Mouse (Mus musculus): ENCODE measurements around the gene Gm26620. TPM values are rescaled to one million over a fixed set of nuclear protein-coding genes. Genes with fewer than 3 reads are reported as not detected.

The Gm26620 gene
- polyA plus RNA-seq, 1 experiment from 2014 or later = 1.4 TPM

GRCm38 (mm10) chr1:170871961-170872360 is 12.9 kb upstream of the Gm26620 start:
- H3K9ac ChIP-seq (ENCODE audit: low read length) = no peak overlapping the region
- 92% methylated on average over 2 of the region's 2 CpGs for WGBS
- no peak for ATAC-seq (ENCODE audit: low FRiP score, low TSS enrichment)
- no peak overlapping the region for H3K27ac ChIP-seq (replicated peaks)
- H3K4me3 ChIP-seq (ENCODE audit: low read depth, low read length) = no peak overlapping the region
- no peaks in the 10 kb centered on the region for H3K36me3 ChIP-seq (ENCODE audit: control insufficient read depth, insufficient read depth, low read length)
- no peaks in the 10 kb centered on the region for H3K27me3 ChIP-seq (ENCODE audit: control insufficient read depth, insufficient read depth, low read length)
- no peaks in the 10 kb centered on the region for H3K9me3 ChIP-seq (ENCODE audit: control insufficient read depth, low read length)
- H3K4me1 ChIP-seq (replicated peaks; ENCODE audit: control insufficient read depth, insufficient read depth) = no peaks in the 10 kb centered on the region
- no peak for DNase-seq (ENCODE audit: low spot score)
- H3K4me2 ChIP-seq (replicated peaks; ENCODE audit: low read depth) = no peak overlapping the region
- peak; percentile 20; the same call in 1 of the 2 replicates for TF ChIP-seq CTCF (IDR thresholded peaks at IDR 0.05; ENCODE audit: low read depth)
- TF ChIP-seq EP300 (optimal IDR thresholded peaks at IDR 0.05) = no peak

- H3K27ac ChIP-seq (replicated peaks) = no peak overlapping the region
- 70% methylated on average over 3 of the region's 3 CpGs for WGBS
- H3K4me2 ChIP-seq (replicated peaks; ENCODE audit: low read depth) = no peak overlapping the region
- TF ChIP-seq CTCF (IDR thresholded peaks at IDR 0.05; ENCODE audit: low read depth) (no peak), EP300 (optimal IDR thresholded peaks at IDR 0.05) (no peak)
- no peaks in the 10 kb centered on the region for H3K9me3 ChIP-seq (ENCODE audit: control insufficient read depth, low read length)
- peaks cover 3% of the 10 kb centered on the region; the same call in 1 of the 2 replicates for H3K36me3 ChIP-seq (ENCODE audit: control insufficient read depth, insufficient read depth, low read length)
- H3K4me1 ChIP-seq (replicated peaks; ENCODE audit: control insufficient read depth, insufficient read depth) = no peaks in the 10 kb centered on the region
- no peaks in the 10 kb centered on the region for H3K27me3 ChIP-seq (ENCODE audit: control insufficient read depth, insufficient read depth, low read length)
- ATAC-seq (ENCODE audit: low FRiP score, low TSS enrichment) (no peak), DNase-seq (ENCODE audit: low spot score) (no peak)
- no peak overlapping the region for H3K4me3 ChIP-seq (ENCODE audit: low read depth, low read length)
- no peak overlapping the region for H3K9ac ChIP-seq (ENCODE audit: low read length)
These were observed 9.2 kb upstream of the Gm26620 start for GRCm38 (mm10) chr1:170875676-170876075.

GRCm38 (mm10) chr1:170876906-170877305 is 8.0 kb upstream of the Gm26620 start:
- no peak for DNase-seq (ENCODE audit: low spot score)
- Histone ChIP-seq H3K4me2 (replicated peaks; ENCODE audit: low read depth) (no peak overlapping the region), H3K27me3 (ENCODE audit: control insufficient read depth, insufficient read depth, low read length) (no peaks in the 10 kb centered on the region), H3K9me3 (ENCODE audit: control insufficient read depth, low read length) (no peaks in the 10 kb centered on the region), H3K36me3 (ENCODE audit: control insufficient read depth, insufficient read depth, low read length) (peaks cover 3% of the 10 kb centered on the region; the same call in 1 of the 2 replicates), H3K4me1 (replicated peaks; ENCODE audit: control insufficient read depth, insufficient read depth) (no peaks in the 10 kb centered on the region), H3K27ac (replicated peaks) (no peak overlapping the region), H3K9ac (ENCODE audit: low read length) (no peak overlapping the region), H3K4me3 (ENCODE audit: low read depth, low read length) (no peak overlapping the region)
- no peak for ATAC-seq (ENCODE audit: low FRiP score, low TSS enrichment)
- 86% methylated on average over 5 of the region's 5 CpGs for WGBS
- TF ChIP-seq CTCF (IDR thresholded peaks at IDR 0.05; ENCODE audit: low read depth) (no peak), EP300 (optimal IDR thresholded peaks at IDR 0.05) (no peak)

DNA sequence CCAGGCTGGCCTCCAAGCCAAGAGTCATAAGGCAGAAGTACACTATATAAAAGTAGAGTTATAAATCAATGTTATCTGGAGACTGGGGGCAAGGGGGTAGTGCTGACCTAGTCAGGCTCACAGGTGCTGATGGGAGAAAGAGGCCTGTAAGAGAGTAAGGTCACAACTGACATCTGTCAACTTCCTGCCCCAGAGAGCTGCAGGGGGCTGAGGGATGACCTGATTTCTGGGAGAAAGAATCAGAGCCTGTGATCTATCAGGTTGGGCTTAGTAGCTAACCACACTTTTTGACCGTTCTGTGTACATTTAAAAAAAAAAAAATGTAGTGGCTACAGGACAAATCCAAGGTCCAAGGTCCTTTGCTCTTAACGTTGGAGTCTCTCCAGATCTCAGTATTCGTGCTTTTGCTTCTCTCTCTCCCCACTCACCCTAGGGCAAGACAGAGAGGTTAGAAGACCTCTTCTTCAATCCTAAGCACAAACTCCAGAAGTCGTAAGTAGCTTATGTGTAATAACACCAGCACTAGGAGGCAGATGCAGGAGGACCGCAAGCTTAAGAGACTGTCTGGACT is 1.9 kb upstream of the Gm26620 start:
- no peak for DNase-seq (ENCODE audit: low spot score)
- Histone ChIP-seq H3K27ac (replicated peaks) (no peak overlapping the region), H3K27me3 (ENCODE audit: control insufficient read depth, insufficient read depth, low read length) (no peaks in the 10 kb centered on the region), H3K9ac (ENCODE audit: low read length) (no peak overlapping the region), H3K36me3 (ENCODE audit: control insufficient read depth, insufficient read depth, low read length) (peaks cover 3% of the 10 kb centered on the region; the same call in 1 of the 2 replicates), H3K9me3 (ENCODE audit: control insufficient read depth, low read length) (no peaks in the 10 kb centered on the region), H3K4me1 (replicated peaks; ENCODE audit: control insufficient read depth, insufficient read depth) (no peaks in the 10 kb centered on the region), H3K4me3 (ENCODE audit: low read depth, low read length) (no peak overlapping the region), H3K4me2 (replicated peaks; ENCODE audit: low read depth) (no peak overlapping the region)
- 54% methylated on average over 5 of the region's 5 CpGs for WGBS
- TF ChIP-seq CTCF (IDR thresholded peaks at IDR 0.05; ENCODE audit: low read depth) = no peak
- no peak for TF ChIP-seq EP300 (optimal IDR thresholded peaks at IDR 0.05)
- no peak for ATAC-seq (ENCODE audit: low FRiP score, low TSS enrichment)

- no peak for TF ChIP-seq CTCF (IDR thresholded peaks at IDR 0.05; ENCODE audit: low read depth)
- TF ChIP-seq EP300 (optimal IDR thresholded peaks at IDR 0.05) = no peak
- 0 out of 2 replicates have a peak, but pooled peaks have one; percentile 27 for ATAC-seq (ENCODE audit: low FRiP score, low TSS enrichment)
- 11% methylated on average over 8 of the region's 8 CpGs for WGBS
- Histone ChIP-seq H3K9ac (ENCODE audit: low read length) (peak overlapping the region; percentile 93), H3K36me3 (ENCODE audit: control insufficient read depth, insufficient read depth, low read length) (peaks cover 2% of the 10 kb centered on the region; the same call in 1 of the 2 replicates), H3K4me1 (replicated peaks; ENCODE audit: control insufficient read depth, insufficient read depth) (no peaks in the 10 kb centered on the region), H3K27ac (replicated peaks) (peak overlapping the region; percentile 87), H3K9me3 (ENCODE audit: control insufficient read depth, low read length) (no peaks in the 10 kb centered on the region), H3K27me3 (ENCODE audit: control insufficient read depth, insufficient read depth, low read length) (no peaks in the 10 kb centered on the region), H3K4me3 (ENCODE audit: low read depth, low read length) (peak overlapping the region; percentile 95), H3K4me2 (replicated peaks; ENCODE audit: low read depth) (peak overlapping the region; percentile 68)
- no peak for DNase-seq (ENCODE audit: low spot score)
These were observed 475 bp upstream of the Gm26620 start for GRCm38 (mm10) chr1:170884390-170884789.

DNA sequence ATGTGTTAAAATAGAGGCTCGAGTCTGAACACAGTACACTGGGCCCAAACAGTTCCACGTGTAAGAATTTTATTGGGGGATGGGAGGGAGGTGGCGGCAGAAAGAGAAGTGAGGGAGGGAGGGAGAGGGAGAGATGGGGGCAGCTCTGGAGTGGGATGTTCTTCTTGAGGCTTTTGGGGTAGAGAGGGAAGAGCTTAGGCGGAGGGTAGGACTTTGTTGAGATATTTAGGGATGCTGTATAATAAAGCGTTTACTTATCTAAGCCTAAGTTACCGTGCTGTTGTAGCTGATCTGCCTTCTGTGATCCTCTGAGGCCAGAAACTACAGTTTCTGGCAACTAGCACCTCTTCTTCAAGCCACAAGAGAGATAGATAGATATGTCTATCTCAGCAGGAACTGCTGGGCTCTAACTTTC is 1.2 kb downstream of the Gm26620 start:
- no peaks in the 10 kb centered on the region for H3K4me1 ChIP-seq (replicated peaks; ENCODE audit: control insufficient read depth, insufficient read depth)
- no peak overlapping the region for H3K9ac ChIP-seq (ENCODE audit: low read length)
- H3K36me3 ChIP-seq (ENCODE audit: control insufficient read depth, insufficient read depth, low read length) = no peaks in the 10 kb centered on the region
- no peak for TF ChIP-seq CTCF (IDR thresholded peaks at IDR 0.05; ENCODE audit: low read depth)
- no peak for TF ChIP-seq EP300 (optimal IDR thresholded peaks at IDR 0.05)
- no peaks in the 10 kb centered on the region for H3K27me3 ChIP-seq (ENCODE audit: control insufficient read depth, insufficient read depth, low read length)
- no peak overlapping the region for H3K27ac ChIP-seq (replicated peaks)
- WGBS = 38% methylated on average over 6 of the region's 6 CpGs
- ATAC-seq (ENCODE audit: low FRiP score, low TSS enrichment) (no peak), DNase-seq (ENCODE audit: low spot score) (no peak)
- no peaks in the 10 kb centered on the region for H3K9me3 ChIP-seq (ENCODE audit: control insufficient read depth, low read length)
- H3K4me3 ChIP-seq (ENCODE audit: low read depth, low read length) = no peak overlapping the region
- no peak overlapping the region for H3K4me2 ChIP-seq (replicated peaks; ENCODE audit: low read depth)
